Mouse (Mus musculus) intestine, postnatal 0 days (tissue): ENCODE results near the gene Tecpr2. TPM values are rescaled to one million over a fixed set of nuclear protein-coding genes. Genes with fewer than 3 reads are reported as not detected.

Source experiments
- ATAC-seq: fragments of 200-750 bp; cut with Nextera tagmentation; 2 replicates; pipeline ENCODE4 v1.8.0; 2017; ENCODE audit warnings: mild to moderate bottlenecking, moderate TSS enrichment, moderate library complexity
- H3K27ac ChIP-seq: fragments of 300-500 bp; sonication (generic); 2 replicates; pipeline ENCODE4 v1.5.1; 2014; ENCODE audit warnings: mild to moderate bottlenecking, low read depth, low read length, moderate library complexity
- H3K27me3 ChIP-seq: fragments of 300-500 bp; sonication (generic); replicated peaks from 2 replicates; pipeline ENCODE4 v1.6.1; 2014; ENCODE audit warnings: low read length, mixed read lengths; ENCODE audit not compliant: control insufficient read depth, insufficient read depth
- H3K36me3 ChIP-seq: fragments of 300-500 bp; sonication (generic); 2 replicates; pipeline ENCODE4 v1.6.1; 2014; ENCODE audit warnings: mild to moderate bottlenecking, moderate library complexity; ENCODE audit not compliant: control insufficient read depth, insufficient read depth
- H3K4me1 ChIP-seq: fragments of 300-500 bp; sonication (generic); replicated peaks from 2 replicates; pipeline ENCODE4 v1.6.1; 2014; ENCODE audit warnings: antibody characterized with exemption, low read length, mixed read lengths; ENCODE audit not compliant: control insufficient read depth, insufficient read depth
- H3K4me2 ChIP-seq: fragments of 300-500 bp; sonication (generic); replicated peaks from 2 replicates; pipeline ENCODE4 v1.6.1; 2014; ENCODE audit warnings: low read depth, mild to moderate bottlenecking, moderate library complexity
- H3K4me3 ChIP-seq: fragments of 300-500 bp; sonication (generic); 2 replicates; pipeline ENCODE4 v1.5.1; 2014; ENCODE audit warnings: low read depth, low read length
- H3K9ac ChIP-seq: fragments of 300-500 bp; sonication (generic); 2 replicates; pipeline ENCODE4 v1.6.1; 2014; ENCODE audit warnings: mild to moderate bottlenecking, low read depth, low read length
- H3K9me3 ChIP-seq: fragments of 300-500 bp; sonication (generic); 2 replicates; pipeline ENCODE4 v1.6.1; 2016; ENCODE audit warnings: mixed run types; ENCODE audit not compliant: control insufficient read depth
- CTCF ChIP-seq: sonication (generic); IDR thresholded peaks from 2 replicates; pipeline ENCODE4 v1.5.1; 2016; ENCODE audit warnings: low read depth, mild to moderate bottlenecking, control low read depth, antibody characterized with exemption, moderate library complexity
- WGBS: fragments of 180-500 bp; shearing (Covaris S2); extraction: QIAGEN DNeasy Blood & Tissue Kit; methylation state at CpG from one replicate; pipeline ENCODE4 v1.1.7; 2014; 5-methylcytosine and 5-hydroxymethylcytosine counted together
- polyA plus RNA-seq: library from polyadenylated mRNA; unstranded; fragments of >200 nt; fragmentation: Nextera tagmentation; extraction: Ambion mirVana; gene quantifications from 2 replicates; pipeline ENCODE4 v1.2.1, GENCODE M21; 2015

Gene Tecpr2
- polyA plus RNA-seq, 1 experiment from 2014 or later = 1.3 TPM

DNA sequence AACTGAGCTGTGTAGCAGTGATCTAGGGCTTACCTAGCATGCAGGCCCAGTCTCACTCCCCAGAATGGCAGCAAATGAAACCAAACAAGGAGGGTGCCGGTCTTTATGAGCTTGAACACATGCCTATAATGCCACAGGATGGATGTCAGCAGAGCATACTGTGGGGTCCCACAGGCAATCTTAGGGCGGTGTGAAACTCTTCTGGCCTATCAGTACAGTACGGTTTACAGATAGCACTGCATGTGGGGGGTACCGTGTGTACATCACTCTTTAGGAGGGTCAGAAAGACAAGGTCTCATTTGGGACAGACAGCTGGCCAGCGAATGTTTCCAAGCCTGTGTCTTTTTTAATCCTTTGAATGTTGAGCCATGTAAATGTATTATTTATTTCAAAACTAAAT lies 82.9 kb downstream of the Tecpr2 start:
- H3K36me3 ChIP-seq = peaks cover 64% of the 10 kb centered on the region
- H3K27ac ChIP-seq = no peak overlapping the region
- no peak for ATAC-seq
- H3K9me3 ChIP-seq = no peaks in the 10 kb centered on the region
- 91% methylated on average over 5 of the region's 5 CpGs for WGBS
- no peak overlapping the region for H3K4me3 ChIP-seq
- TF ChIP-seq CTCF = no peak
- H3K27me3 ChIP-seq = no peaks in the 10 kb centered on the region
- H3K4me1 ChIP-seq = no peaks in the 10 kb centered on the region
- no peak overlapping the region for H3K4me2 ChIP-seq
- no peak overlapping the region for H3K9ac ChIP-seq

DNA sequence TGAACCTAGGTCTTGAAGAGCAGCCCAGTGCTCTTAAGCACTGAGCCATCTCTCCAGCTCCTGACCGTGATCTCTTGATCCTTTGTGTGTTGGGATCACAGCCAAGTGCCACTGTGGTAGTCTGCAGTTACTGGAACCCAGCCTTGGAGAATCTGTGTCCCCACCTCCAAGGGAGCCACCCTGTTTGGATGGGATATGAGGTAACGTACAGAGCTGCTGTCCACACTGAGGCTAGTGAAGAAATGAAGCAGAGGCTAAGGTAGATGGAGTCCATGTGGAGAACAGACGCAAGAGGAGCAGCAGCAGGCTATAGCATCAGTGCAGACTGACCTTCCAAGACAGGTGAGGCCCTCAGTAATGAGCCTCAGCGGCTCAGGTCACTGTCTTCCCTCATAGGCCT lies 84.8 kb downstream of the Tecpr2 start:
- Histone ChIP-seq H3K4me2 (no peak overlapping the region), H3K4me3 (no peak overlapping the region), H3K27ac (0 out of 2 replicates have a peak overlapping the region, but pooled peaks have one; percentile 1), H3K4me1 (no peaks in the 10 kb centered on the region), H3K36me3 (peaks cover 66% of the 10 kb centered on the region), H3K9me3 (no peaks in the 10 kb centered on the region), H3K9ac (no peak overlapping the region), H3K27me3 (no peaks in the 10 kb centered on the region)
- 85% methylated on average over 4 of the region's 4 CpGs for WGBS
- TF ChIP-seq CTCF = no peak
- ATAC-seq = no peak

DNA sequence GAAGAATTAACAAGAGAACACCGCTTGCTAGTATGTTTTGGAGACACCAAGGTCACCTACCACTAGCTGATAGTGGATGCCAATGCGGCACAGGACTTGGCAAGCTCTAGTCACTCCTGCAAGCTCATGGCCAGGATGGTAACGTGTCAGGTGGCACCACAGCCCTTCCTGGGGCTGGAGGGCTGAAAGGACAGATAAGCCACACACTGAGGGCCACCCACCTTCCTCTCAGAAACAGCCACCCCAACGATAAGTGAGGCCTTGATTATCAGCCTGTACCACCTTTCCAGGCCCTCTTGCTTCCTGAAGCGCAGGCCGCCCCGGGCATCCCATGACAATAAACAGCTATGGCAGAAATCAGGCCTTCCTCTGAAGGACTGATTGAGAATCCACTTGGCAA lies 85.2 kb downstream of the Tecpr2 start:
- no peaks in the 10 kb centered on the region for H3K27me3 ChIP-seq
- H3K27ac ChIP-seq = 0 out of 2 replicates have a peak overlapping the region, but pooled peaks have one; percentile 0
- no peak for TF ChIP-seq CTCF
- H3K9ac ChIP-seq = no peak overlapping the region
- WGBS = 82% methylated on average over 7 of the region's 7 CpGs
- ATAC-seq = no peak
- no peak overlapping the region for H3K4me2 ChIP-seq
- peaks cover 62% of the 10 kb centered on the region for H3K36me3 ChIP-seq
- no peak overlapping the region for H3K4me3 ChIP-seq
- no peaks in the 10 kb centered on the region for H3K9me3 ChIP-seq
- H3K4me1 ChIP-seq = no peaks in the 10 kb centered on the region

DNA sequence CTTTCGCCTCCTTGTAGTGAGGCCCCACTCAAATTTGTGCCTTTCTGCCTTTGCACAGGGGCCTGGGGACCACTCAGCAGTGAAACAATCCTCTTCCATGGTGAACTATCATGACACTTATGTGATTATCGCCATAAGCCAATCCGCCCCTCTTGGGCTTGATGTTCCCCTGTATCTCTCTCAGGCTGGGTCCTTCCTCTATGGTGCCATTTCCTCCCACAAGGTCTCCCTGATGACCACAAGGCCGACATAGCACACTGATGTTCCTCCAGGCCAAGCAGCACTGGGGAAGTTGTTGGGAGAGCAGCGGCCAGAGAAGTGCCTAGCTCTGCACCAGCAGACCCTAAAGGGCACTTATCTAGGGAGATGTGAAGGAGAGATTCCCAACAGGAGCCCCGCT lies 85.7 kb downstream of the Tecpr2 start:
- WGBS = 84% methylated on average over 6 of the region's 6 CpGs
- Histone ChIP-seq H3K27me3 (no peaks in the 10 kb centered on the region), H3K9me3 (no peaks in the 10 kb centered on the region), H3K27ac (no peak overlapping the region), H3K36me3 (peaks cover 58% of the 10 kb centered on the region), H3K4me3 (no peak overlapping the region), H3K4me2 (no peak overlapping the region), H3K4me1 (no peaks in the 10 kb centered on the region), H3K9ac (no peak overlapping the region)
- no peak for ATAC-seq
- no peak for TF ChIP-seq CTCF

DNA sequence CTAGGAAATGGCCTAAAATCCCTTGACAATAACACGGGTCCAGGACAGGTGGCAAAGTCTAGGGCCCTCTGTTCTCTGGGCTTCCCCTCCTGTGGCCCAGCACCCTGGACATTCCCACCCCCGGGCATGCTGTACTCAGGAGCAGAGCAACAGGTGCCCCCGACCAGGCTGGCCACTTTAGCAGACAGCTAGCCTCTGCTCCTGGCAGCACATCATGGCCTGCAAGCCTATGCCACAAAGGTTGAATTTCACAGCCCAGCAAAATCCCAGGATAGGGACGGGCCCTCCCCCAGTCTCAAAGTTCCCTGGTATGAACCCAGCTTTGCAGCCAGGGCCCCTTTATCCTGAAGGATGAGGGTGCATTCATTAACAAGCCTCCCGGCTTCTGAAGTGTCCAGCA lies 86.3 kb downstream of the Tecpr2 start:
- Histone ChIP-seq H3K27ac (peak overlapping the region; percentile 17; the same call in 1 of the 2 replicates), H3K9me3 (no peaks in the 10 kb centered on the region), H3K4me1 (no peaks in the 10 kb centered on the region), H3K9ac (no peak overlapping the region), H3K27me3 (no peaks in the 10 kb centered on the region), H3K4me3 (no peak overlapping the region), H3K36me3 (peaks cover 52% of the 10 kb centered on the region), H3K4me2 (peak overlapping the region; percentile 3; the same call in 1 of the 2 replicates)
- TF ChIP-seq CTCF = no peak
- 76% methylated on average over 5 of the region's 5 CpGs for WGBS
- no peak for ATAC-seq

DNA sequence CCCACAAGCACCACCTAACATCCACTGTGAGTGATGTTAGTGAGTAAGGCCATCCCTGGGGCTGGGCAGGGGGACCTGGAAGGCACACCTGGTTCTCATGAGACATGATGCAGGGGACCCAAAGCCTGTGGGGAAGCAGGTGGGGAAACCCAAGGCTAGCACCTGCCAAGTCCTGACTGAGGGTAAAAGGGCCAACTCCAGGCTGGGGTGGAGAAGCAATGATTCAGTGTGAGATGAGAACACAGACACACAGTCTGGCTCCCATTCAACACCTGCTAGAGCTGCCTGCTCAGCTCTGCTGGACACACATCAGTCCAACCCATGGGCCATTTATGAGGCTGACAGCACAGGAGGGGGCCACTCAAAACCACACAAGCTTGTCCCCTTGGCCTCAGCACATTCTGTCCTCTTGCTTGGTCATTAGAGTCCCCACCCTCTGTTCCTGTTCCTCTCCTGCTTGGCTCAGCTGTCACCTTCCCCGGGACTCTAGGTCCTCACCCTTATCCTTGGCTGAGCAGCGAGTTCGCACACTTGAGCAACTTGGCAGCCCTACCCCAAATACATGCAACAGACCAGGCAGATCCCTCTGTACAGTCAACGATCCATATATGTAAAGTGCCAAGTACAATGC lies 86.9 kb downstream of the Tecpr2 start:
- 76% methylated on average over 4 of the region's 4 CpGs for WGBS

More for the DNA sequence above, 86.9 kb downstream of the Tecpr2 start:
- H3K4me2 ChIP-seq = peak overlapping the region; percentile 72
- H3K4me3 ChIP-seq = no peak overlapping the region
- peaks cover 46% of the 10 kb centered on the region for H3K36me3 ChIP-seq
- TF ChIP-seq CTCF = no peak
- no peaks in the 10 kb centered on the region for H3K9me3 ChIP-seq
- no peak overlapping the region for H3K9ac ChIP-seq
- H3K27ac ChIP-seq = peak overlapping the region; percentile 17
- no peak for ATAC-seq
- H3K27me3 ChIP-seq = no peaks in the 10 kb centered on the region
- no peaks in the 10 kb centered on the region for H3K4me1 ChIP-seq
